Mouse (Mus musculus): ENCODE results near the gene Tax1bp3. TPM values are rescaled to one million over a fixed set of nuclear protein-coding genes. Genes with fewer than 3 reads are reported as not detected.

The Tax1bp3 gene
- 1 to 10 TPM; 9.4 to 9.6 TPM for total RNA-seq (2021)
- long read RNA-seq, experiment 1, transcript Tax1bp3-201 (4 exons, 1,523 nt), result major isoform, 6 of 7 reads
- long read RNA-seq, experiment 1, partial matches to known transcripts, result 0 of 7 reads
- long read RNA-seq, experiment 1, other reads (novel, unspliced or antisense), result 1 of 7 reads
- long read RNA-seq, experiment 2, transcript Tax1bp3-201 (4 exons, 1,523 nt), result major isoform, 6 of 6 reads
- long read RNA-seq, experiment 2, partial matches to known transcripts, result 0 of 6 reads
- long read RNA-seq, experiment 2, other reads (novel, unspliced or antisense), result 0 of 6 reads

GRCm38 (mm10) chr11:73176608-73177508, at the start of gene Tax1bp3, which contains the start of gene Emc6:
Tax1bp3 (plus strand) TSS chr11:73177083.
Emc6 (minus strand) TSS chr11:73177037.
- TF ChIP-seq CTCF (IDR thresholded peaks at IDR 0.05), result no peak
- Histone ChIP-seq H3K4me3 (peak within 1 kb of the TSS; percentile 62), H3K27ac (peak within 1 kb of the TSS; percentile 77)
- peak; percentile 94 to 96 for DNase-seq (ENCODE audit: extremely low spot score in 1 of 2, low spot score in 2 of 2)
- intact Hi-C loops (cut with DNase I), result loop anchor here (2.0 kb wide), 1 partner anchor 22 kb away; the partner anchor contains the start of genes Ctns and Shpk

GRCm38 (mm10) chr11:73131020-73131419, 45.9 kb upstream of the Tax1bp3 start:
- DNase-seq (ENCODE audit: extremely low spot score in 1 of 2, low spot score in 2 of 2), result peak in 1 of 2 experiments; percentile 24
- intact Hi-C loops (cut with DNase I), result no loop called here
- Histone ChIP-seq H3K4me3 (no peak overlapping the region), H3K27ac (no peak overlapping the region)
- peak; percentile 50 for TF ChIP-seq CTCF (IDR thresholded peaks at IDR 0.05)

- DNase-seq (ENCODE audit: extremely low spot score in 1 of 2, low spot score in 2 of 2), result no peak
- no peak for TF ChIP-seq CTCF (IDR thresholded peaks at IDR 0.05)
- intact Hi-C loops (cut with DNase I), result no loop called here
These were observed 43.9 kb upstream of the Tax1bp3 start for GRCm38 (mm10) chr11:73132999-73133398.

GRCm38 (mm10) chr11:73134222-73134621, 42.7 kb upstream of the Tax1bp3 start:
- no peak overlapping the region for H3K27ac ChIP-seq
- no peak overlapping the region for H3K4me3 ChIP-seq
- TF ChIP-seq CTCF (IDR thresholded peaks at IDR 0.05), result no peak
- intact Hi-C loops (cut with DNase I), result no loop called here
- DNase-seq (ENCODE audit: extremely low spot score in 1 of 2, low spot score in 2 of 2), result no peak

More at GRCm38 (mm10) chr11:73132999-73133398, 43.9 kb upstream of the Tax1bp3 start:
- Histone ChIP-seq H3K27ac (no peak overlapping the region), H3K4me3 (no peak overlapping the region)

- no peak overlapping the region for H3K27ac ChIP-seq
- no peak for TF ChIP-seq CTCF (IDR thresholded peaks at IDR 0.05)
- DNase-seq (ENCODE audit: extremely low spot score in 1 of 2, low spot score in 2 of 2), result no peak
- no peak overlapping the region for H3K4me3 ChIP-seq
- intact Hi-C loops (cut with DNase I), result no loop called here
These were observed 40.3 kb upstream of the Tax1bp3 start for GRCm38 (mm10) chr11:73136587-73136986.

- intact Hi-C loops (cut with DNase I), result no loop called here
- TF ChIP-seq CTCF (IDR thresholded peaks at IDR 0.05), result no peak
- H3K4me3 ChIP-seq, result no peak overlapping the region; the same call in 1 of the 2 replicates
These were observed 39.8 kb upstream of the Tax1bp3 start for GRCm38 (mm10) chr11:73137116-73137515.

GRCm38 (mm10) chr11:73137591-73138501, 39.0 kb upstream of the Tax1bp3 start, which contains the start of gene Haspin:
Haspin (minus strand) TSS chr11:73138294.
- intact Hi-C loops (cut with DNase I), result loop anchor here (1.0 kb wide), 1 partner anchor 1233 kb away; no protein-coding TSS in a partner anchor

More at GRCm38 (mm10) chr11:73137116-73137515, 39.8 kb upstream of the Tax1bp3 start:
- H3K27ac ChIP-seq, result no peak overlapping the region
- DNase-seq (ENCODE audit: extremely low spot score in 1 of 2, low spot score in 2 of 2), result no peak

GRCm38 (mm10) chr11:73144261-73144681, 32.6 kb upstream of the Tax1bp3 start:
- intact Hi-C loops (cut with DNase I), result no loop called here
- H3K4me3 ChIP-seq, result no peak overlapping the region
- H3K27ac ChIP-seq, result no peak overlapping the region
- no peak for DNase-seq (ENCODE audit: extremely low spot score in 1 of 2, low spot score in 2 of 2)
- no peak for TF ChIP-seq CTCF (IDR thresholded peaks at IDR 0.05)

More at GRCm38 (mm10) chr11:73137591-73138501, 39.0 kb upstream of the Tax1bp3 start, which contains the start of gene Haspin:
- peak; percentile 99 for TF ChIP-seq CTCF (IDR thresholded peaks at IDR 0.05)
- H3K27ac ChIP-seq, result no peak within 1 kb of the TSS
- DNase-seq (ENCODE audit: extremely low spot score in 1 of 2, low spot score in 2 of 2), result peak; percentile 89 to 92
- peak within 1 kb of the TSS; percentile 80 for H3K4me3 ChIP-seq

GRCm38 (mm10) chr11:73146026-73146974, 30.6 kb upstream of the Tax1bp3 start:
- no peak for TF ChIP-seq CTCF (IDR thresholded peaks at IDR 0.05)
- no peak for DNase-seq (ENCODE audit: extremely low spot score in 1 of 2, low spot score in 2 of 2)
- intact Hi-C loops (cut with DNase I), result no loop called here
- no peak overlapping the region for H3K4me3 ChIP-seq
- H3K27ac ChIP-seq, result no peak overlapping the region

- H3K4me3 ChIP-seq, result no peak overlapping the region
- no peak for DNase-seq (ENCODE audit: extremely low spot score in 1 of 2, low spot score in 2 of 2)
- no peak for TF ChIP-seq CTCF (IDR thresholded peaks at IDR 0.05)
- intact Hi-C loops (cut with DNase I), result no loop called here
- H3K27ac ChIP-seq, result no peak overlapping the region
These were observed 29.9 kb upstream of the Tax1bp3 start for GRCm38 (mm10) chr11:73146975-73147365.
